In the genomic region with DNA sequence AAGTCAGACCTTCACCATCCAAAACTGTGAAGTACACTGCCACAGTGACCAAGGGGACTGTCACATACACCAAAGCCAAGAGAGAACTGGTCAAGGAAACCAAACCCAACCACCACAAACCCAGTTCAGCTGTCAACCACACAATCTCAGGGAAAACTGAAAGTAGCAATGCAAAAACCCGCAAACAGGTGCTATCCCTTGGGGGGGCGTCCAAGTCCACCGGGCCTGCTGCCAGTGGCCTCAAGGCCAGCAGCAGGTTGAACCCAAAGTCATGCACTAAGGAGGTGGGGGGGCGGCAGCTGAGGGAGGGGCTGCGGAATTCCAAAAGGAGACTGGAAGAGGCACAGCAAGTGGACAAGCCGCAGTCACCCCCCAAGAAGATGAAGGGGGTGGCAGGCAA, we compare ENCODE assay signal across 19 mouse cellular contexts.
"Had no signal": no experiment of that assay in that cellular context is flagged by ENCODE, and none has a peak within 500 bp of the region (broad histone marks: within the 10 kb centered on the region; RNA-seq: fewer than 3 reads in every experiment).

No protein-coding gene starts in this region.

- H3K27me3 ChIP-seq: lung, embryonic 15.5 days; megakaryocyte, embryonic 14.5 days; midbrain, embryonic 13.5 days; midbrain, embryonic 15.5 days; neural tube, embryonic 13.5 days; neural tube, embryonic 15.5 days had no signal

- ATAC-seq: lung, postnatal 0 days; midbrain, embryonic 13.5 days; midbrain, embryonic 15.5 days had no signal

- H3K4me3 ChIP-seq: lung, embryonic 15.5 days; midbrain, embryonic 13.5 days; midbrain, embryonic 15.5 days; neural tube, embryonic 13.5 days; neural tube, embryonic 15.5 days had no signal

- H3K4me2 ChIP-seq: lung, embryonic 15.5 days; midbrain, embryonic 11.5 days; midbrain, embryonic 13.5 days; midbrain, embryonic 15.5 days; neural tube, embryonic 13.5 days; neural tube, embryonic 15.5 days had no signal

- DNase-seq: lung, adult 2 months; lung, postnatal 14 days; lung, postnatal 36 days; retina, postnatal 1 day; right cerebral cortex, adult 18-20 months; right cerebral cortex, postnatal 25 days; right cerebral cortex, postnatal 4 days; spleen, adult 18-20 months; thymus, adult 18-20 months; thymus, postnatal 14 days; thymus, postnatal 36 days had no signal
